Mouse (Mus musculus) olfactory bulb, adult 2 months (tissue): Measurements from ENCODE around the gene Pabpc4. TPM values are rescaled to one million over a fixed set of nuclear protein-coding genes. Genes with fewer than 3 reads are reported as not detected.

Experiments used
- H3K27ac ChIP-seq: fragments of 200-500 bp; 2 replicates; pipeline ENCODE4 v1.5.1; 2012; ENCODE audit warnings: low read depth, low read length; ENCODE audit not compliant: insufficient read depth
- H3K4me1 ChIP-seq: fragments of 200-500 bp; 2 replicates; pipeline ENCODE4 v1.6.1; 2012; ENCODE audit warnings: low read length; ENCODE audit not compliant: control insufficient read depth, insufficient read depth
- H3K4me3 ChIP-seq: fragments of 200-500 bp; 2 replicates; pipeline ENCODE4 v1.5.1; 2012; ENCODE audit warnings: mild to moderate bottlenecking, low read depth, low read length, moderate library complexity; ENCODE audit not compliant: insufficient read depth
- CTCF ChIP-seq: fragments of 200-500 bp; IDR thresholded peaks from 2 replicates; pipeline ENCODE4 v1.5.1; 2012; ENCODE audit warnings: low read depth, mild to moderate bottlenecking, low read length, moderate library complexity; ENCODE audit not compliant: insufficient read depth
- POLR2A ChIP-seq: fragments of 200-500 bp; IDR thresholded peaks from 2 replicates; pipeline ENCODE4 v1.6.1; 2012; ENCODE audit warnings: mild to moderate bottlenecking, low read depth, low read length, moderate library complexity; ENCODE audit not compliant: insufficient read depth
- WGBS: fragments of 180-500 bp; shearing (Covaris S2); methylation state at CpG from one replicate; pipeline ENCODE4 v1.1.7; 2018; 5-methylcytosine and 5-hydroxymethylcytosine counted together
- polyA plus RNA-seq: library from polyadenylated mRNA; stranded (reverse); fragments of >200 nt; gene quantifications from 2 replicates; pipeline ENCODE4 v1.2.4, GENCODE M21; 2012; ENCODE audit warnings: low replicate concordance; ENCODE audit not compliant: missing spikeins, insufficient read depth, insufficient read length

The Pabpc4 gene
- polyA plus RNA-seq, 1 experiment, result not detected

- Histone ChIP-seq H3K4me1 (peaks cover 20% of the 10 kb centered on the region), H3K4me3 (no peak overlapping the region), H3K27ac (no peak overlapping the region)
- WGBS, result 90% methylated on average over 7 of the region's 7 CpGs
- TF ChIP-seq POLR2A (no peak), CTCF (no peak)
These were observed 15.9 kb upstream of the Pabpc4 start for GRCm38 (mm10) chr4:123246221-123246620.

GRCm38 (mm10) chr4:123246651-123247050, 15.5 kb upstream of the Pabpc4 start:
- no peak overlapping the region for H3K27ac ChIP-seq
- no peak for TF ChIP-seq CTCF
- TF ChIP-seq POLR2A, result no peak
- no peak overlapping the region for H3K4me3 ChIP-seq
- H3K4me1 ChIP-seq, result peaks cover 20% of the 10 kb centered on the region
- 94% methylated on average over 5 of the region's 5 CpGs for WGBS

- WGBS, result 53% methylated on average over 7 of the region's 7 CpGs
- no peak overlapping the region for H3K4me3 ChIP-seq
- peaks cover 25% of the 10 kb centered on the region for H3K4me1 ChIP-seq
- TF ChIP-seq CTCF (no peak), POLR2A (no peak)
- no peak overlapping the region; the same call in 1 of the 2 replicates for H3K27ac ChIP-seq
These were observed 14.8 kb upstream of the Pabpc4 start for GRCm38 (mm10) chr4:123247147-123247880.

GRCm38 (mm10) chr4:123248971-123249567, 13.1 kb upstream of the Pabpc4 start:
- TF ChIP-seq POLR2A, result no peak
- TF ChIP-seq CTCF, result no peak
- H3K4me1 ChIP-seq, result peaks cover 26% of the 10 kb centered on the region
- H3K27ac ChIP-seq, result peak overlapping the region; percentile 31
- no peak overlapping the region for H3K4me3 ChIP-seq
- 65% methylated on average over 7 of the region's 7 CpGs for WGBS

GRCm38 (mm10) chr4:123252214-123252613, 9.9 kb upstream of the Pabpc4 start:
- Histone ChIP-seq H3K4me3 (no peak overlapping the region), H3K27ac (no peak overlapping the region), H3K4me1 (peaks cover 16% of the 10 kb centered on the region)
- no peak for TF ChIP-seq CTCF
- TF ChIP-seq POLR2A, result no peak
- 50% methylated on average over 5 of the region's 5 CpGs for WGBS

GRCm38 (mm10) chr4:123254617-123255016, 7.5 kb upstream of the Pabpc4 start:
- TF ChIP-seq POLR2A, result no peak
- no peak for TF ChIP-seq CTCF
- H3K4me3 ChIP-seq, result no peak overlapping the region
- WGBS, result 9% methylated on average over 5 of the region's 5 CpGs
- no peak overlapping the region for H3K27ac ChIP-seq
- peaks cover 10% of the 10 kb centered on the region for H3K4me1 ChIP-seq

GRCm38 (mm10) chr4:123260071-123260746, 1.9 kb upstream of the Pabpc4 start:
- Histone ChIP-seq H3K4me1 (peaks cover 5% of the 10 kb centered on the region), H3K27ac (no peak overlapping the region), H3K4me3 (no peak overlapping the region)
- 51% methylated on average over 8 of the region's 8 CpGs for WGBS
- TF ChIP-seq CTCF (no peak), POLR2A (no peak)

- 95% methylated on average over 3 of the region's 3 CpGs for WGBS
These were observed 8.9 kb downstream of the Pabpc4 start for GRCm38 (mm10) chr4:123271063-123271462.

GRCm38 (mm10) chr4:123280117-123280516, 18.0 kb downstream of the Pabpc4 start:
- WGBS, result 81% methylated on average over 3 of the region's 3 CpGs

More at GRCm38 (mm10) chr4:123271063-123271462, 8.9 kb downstream of the Pabpc4 start:
- Histone ChIP-seq H3K27ac (no peak overlapping the region), H3K4me3 (no peak overlapping the region), H3K4me1 (no peaks in the 10 kb centered on the region; the same call in 1 of the 2 replicates)
- TF ChIP-seq POLR2A (no peak), CTCF (no peak)

More at GRCm38 (mm10) chr4:123280117-123280516, 18.0 kb downstream of the Pabpc4 start:
- Histone ChIP-seq H3K4me1 (peaks cover 10% of the 10 kb centered on the region), H3K27ac (no peak overlapping the region), H3K4me3 (no peak overlapping the region)
- TF ChIP-seq POLR2A (no peak), CTCF (no peak)
